Mouse (Mus musculus): Measurements from ENCODE around the gene Psma1. TPM values are rescaled to one million over a fixed set of nuclear protein-coding genes. Genes with fewer than 3 reads are reported as not detected.

The Psma1 gene
- polyA plus RNA-seq (2017; shearing (Covaris generic)) = 304 TPM

DNA sequence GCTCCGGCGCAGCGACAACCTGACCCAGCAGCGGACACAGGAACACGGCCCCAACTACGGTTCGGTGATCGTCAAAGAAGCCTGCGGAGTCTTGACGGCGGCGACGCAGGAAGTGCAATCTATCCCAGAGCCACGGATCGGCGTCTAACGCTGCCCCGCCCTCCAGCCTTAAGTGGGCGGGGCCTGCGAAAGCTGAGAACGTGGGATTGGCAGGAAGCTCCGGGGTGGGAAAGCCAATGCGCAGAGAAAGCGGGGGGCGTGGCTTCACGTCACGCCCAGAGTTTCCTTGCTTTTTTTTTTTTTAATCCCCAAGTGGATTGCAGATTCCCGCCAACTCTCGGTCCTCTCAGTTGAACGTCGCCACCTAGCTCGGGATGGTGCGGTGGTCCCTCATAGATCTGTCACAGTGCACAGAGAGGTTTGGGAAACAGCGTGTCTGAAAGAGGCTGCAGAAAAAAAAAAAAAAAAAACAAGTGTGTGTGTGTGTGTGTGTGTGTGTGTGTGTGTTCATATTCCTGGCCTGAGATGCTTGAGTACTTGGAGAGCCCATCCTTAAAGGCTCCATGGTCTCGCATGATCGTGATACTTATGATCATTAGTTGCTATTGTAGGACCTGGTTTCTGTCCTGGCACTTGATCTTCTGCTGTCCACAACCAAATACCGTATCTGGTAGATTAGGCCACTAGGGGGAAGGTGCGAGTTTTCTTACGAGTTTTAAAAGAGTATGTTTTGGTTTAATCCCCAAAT, at the start of gene Psma1:
Gene Psma1 (minus strand): TSS at position 114 of the 748 bp plus-strand sequence.

GRCm38 (mm10) chr7:114253885-114254833, 21.8 kb downstream of the Psma1 start, which contains the start of gene Copb1:
Copb1 (minus strand) TSS chr7:114254711.

Other genes with a start within 250 kb of the Psma1 start
- gene Rras2, start 158.3 kb downstream of the Psma1 start, polyA plus RNA-seq (2017; shearing (Covaris generic)) = 8.6 TPM
- 130 TPM for gene Copb1, start 21.4 kb downstream of the Psma1 start, polyA plus RNA-seq (2017; shearing (Covaris generic))
- 1.5 TPM for gene Pde3b, start 139.2 kb upstream of the Psma1 start, polyA plus RNA-seq (2017; shearing (Covaris generic))

All from activated CD4-positive, CD25-positive, alpha-beta regulatory T cell, adult 9 weeks (primary cell).